Mouse (Mus musculus) neural tube, embryonic 12.5 days (tissue): ENCODE measurements at regions not wholly inside any gene's neighbourhood (a gene's known extent, or its start where the extent isn't known, plus 50 kb on each side); places are given as distances from the start of the nearest gene placed in this dataset.

Source experiments
- ATAC-seq: fragments of 200-750 bp; cut with Nextera tagmentation; 2 replicates; pipeline ENCODE4 v1.8.0; 2017; ENCODE audit warnings: low read depth, mild to moderate bottlenecking, moderate TSS enrichment, moderate library complexity; ENCODE audit not compliant: low FRiP score
- H3K27ac ChIP-seq: fragments of 300-500 bp; sonication (generic); 2 replicates; pipeline ENCODE4 v1.5.1; 2016
- H3K27me3 ChIP-seq: fragments of 300-500 bp; sonication (generic); replicated peaks from 2 replicates; pipeline ENCODE4 v1.6.1; 2016; ENCODE audit warnings: mild to moderate bottlenecking
- H3K36me3 ChIP-seq: fragments of 300-500 bp; sonication (generic); 2 replicates; pipeline ENCODE4 v1.6.1; 2016; ENCODE audit warnings: mild to moderate bottlenecking
- H3K4me1 ChIP-seq: fragments of 300-500 bp; sonication (generic); 2 replicates; pipeline ENCODE4 v1.6.1; 2016
- H3K4me2 ChIP-seq: fragments of 300-500 bp; sonication (generic); replicated peaks from 2 replicates; pipeline ENCODE4 v1.6.1; 2016; ENCODE audit warnings: mild to moderate bottlenecking
- H3K4me3 ChIP-seq: fragments of 300-500 bp; sonication (generic); 2 replicates; pipeline ENCODE4 v1.5.1; 2016
- H3K9ac ChIP-seq: fragments of 300-500 bp; sonication (generic); 2 replicates; pipeline ENCODE4 v1.6.1; 2016; ENCODE audit warnings: mild to moderate bottlenecking
- H3K9me3 ChIP-seq: fragments of 300-500 bp; sonication (generic); 2 replicates; pipeline ENCODE4 v1.6.1; 2016; ENCODE audit warnings: mild to moderate bottlenecking
- WGBS: fragments of 180-500 bp; shearing (Covaris S2); methylation state at CpG from one replicate; pipeline ENCODE4 v1.1.7; 2016; 5-methylcytosine and 5-hydroxymethylcytosine counted together

GRCm38 (mm10) chr5:54212038-54212589 is 213.8 kb downstream of the Stim2 start:
- Histone ChIP-seq H3K4me1 (no peaks in the 10 kb centered on the region), H3K27me3 (no peaks in the 10 kb centered on the region), H3K9ac (no peak overlapping the region), H3K36me3 (no peaks in the 10 kb centered on the region), H3K27ac (no peak overlapping the region), H3K4me2 (no peak overlapping the region), H3K9me3 (no peaks in the 10 kb centered on the region), H3K4me3 (no peak overlapping the region)
- WGBS: 59% methylated on average over 5 of the region's 5 CpGs
- ATAC-seq: peak; percentile 25; the same call in 1 of the 2 replicates

GRCm38 (mm10) chr5:54225031-54225430 is 226.7 kb downstream of the Stim2 start:
- Histone ChIP-seq H3K4me1 (no peaks in the 10 kb centered on the region), H3K36me3 (no peaks in the 10 kb centered on the region), H3K9me3 (no peaks in the 10 kb centered on the region), H3K4me3 (no peak overlapping the region), H3K27me3 (no peaks in the 10 kb centered on the region), H3K4me2 (no peak overlapping the region), H3K9ac (no peak overlapping the region), H3K27ac (no peak overlapping the region)
- ATAC-seq: no peak

- Histone ChIP-seq H3K9ac (no peak overlapping the region), H3K4me1 (no peaks in the 10 kb centered on the region), H3K4me3 (no peak overlapping the region), H3K9me3 (no peaks in the 10 kb centered on the region), H3K27me3 (no peaks in the 10 kb centered on the region), H3K4me2 (no peak overlapping the region), H3K36me3 (no peaks in the 10 kb centered on the region), H3K27ac (no peak overlapping the region)
- no peak for ATAC-seq
- WGBS: 81% methylated on average over 1 of the region's 1 CpGs
These were observed 236.3 kb downstream of the Stim2 start for GRCm38 (mm10) chr5:54234580-54234979.

- WGBS: 60% methylated on average over 6 of the region's 6 CpGs
- Histone ChIP-seq H3K4me1 (no peaks in the 10 kb centered on the region), H3K27me3 (no peaks in the 10 kb centered on the region), H3K4me2 (no peak overlapping the region), H3K9me3 (no peaks in the 10 kb centered on the region), H3K27ac (no peak overlapping the region), H3K4me3 (no peak overlapping the region), H3K9ac (no peak overlapping the region), H3K36me3 (no peaks in the 10 kb centered on the region)
- no peak for ATAC-seq
These were observed 236.9 kb downstream of the Stim2 start for GRCm38 (mm10) chr5:54235226-54235625.

GRCm38 (mm10) chr5:54237226-54237625 is 238.9 kb downstream of the Stim2 start:
- Histone ChIP-seq H3K27me3 (no peaks in the 10 kb centered on the region), H3K36me3 (no peaks in the 10 kb centered on the region), H3K4me3 (no peak overlapping the region), H3K9me3 (no peaks in the 10 kb centered on the region), H3K4me2 (no peak overlapping the region), H3K9ac (no peak overlapping the region), H3K4me1 (no peaks in the 10 kb centered on the region), H3K27ac (no peak overlapping the region)
- ATAC-seq: no peak
- 92% methylated on average over 2 of the region's 2 CpGs for WGBS

GRCm38 (mm10) chr5:54238646-54239167 is 240.4 kb downstream of the Stim2 start:
- 79% methylated on average over 3 of the region's 3 CpGs for WGBS

GRCm38 (mm10) chr5:54239586-54239985 is 241.3 kb downstream of the Stim2 start:
- 90% methylated on average over 3 of the region's 3 CpGs for WGBS
- Histone ChIP-seq H3K4me1 (no peaks in the 10 kb centered on the region), H3K9me3 (no peaks in the 10 kb centered on the region), H3K27me3 (no peaks in the 10 kb centered on the region), H3K4me3 (no peak overlapping the region), H3K36me3 (no peaks in the 10 kb centered on the region), H3K4me2 (no peak overlapping the region), H3K27ac (no peak overlapping the region), H3K9ac (no peak overlapping the region)
- ATAC-seq: no peak

More at GRCm38 (mm10) chr5:54238646-54239167, 240.4 kb downstream of the Stim2 start:
- Histone ChIP-seq H3K36me3 (no peaks in the 10 kb centered on the region), H3K9ac (no peak overlapping the region), H3K27ac (no peak overlapping the region), H3K4me2 (no peak overlapping the region), H3K9me3 (no peaks in the 10 kb centered on the region), H3K27me3 (no peaks in the 10 kb centered on the region), H3K4me1 (no peaks in the 10 kb centered on the region), H3K4me3 (no peak overlapping the region)
- no peak for ATAC-seq

- H3K9me3 ChIP-seq: no peaks in the 10 kb centered on the region
- no peaks in the 10 kb centered on the region for H3K36me3 ChIP-seq
- 48% methylated on average over 20 of the region's 20 CpGs for WGBS
- no peaks in the 10 kb centered on the region for H3K4me1 ChIP-seq
- no peak overlapping the region for H3K4me3 ChIP-seq
- no peak overlapping the region for H3K27ac ChIP-seq
- H3K27me3 ChIP-seq: no peaks in the 10 kb centered on the region
- 0 out of 2 replicates have a peak overlapping the region, but pooled peaks have one; percentile 5 for H3K4me2 ChIP-seq
- no peak overlapping the region for H3K9ac ChIP-seq
- no peak for ATAC-seq
These were observed 243.0 kb downstream of the Stim2 start for GRCm38 (mm10) chr5:54241169-54241917.

- Histone ChIP-seq H3K4me3 (no peak overlapping the region), H3K9me3 (no peaks in the 10 kb centered on the region), H3K4me2 (no peak overlapping the region), H3K9ac (no peak overlapping the region), H3K27ac (no peak overlapping the region), H3K4me1 (no peaks in the 10 kb centered on the region), H3K27me3 (no peaks in the 10 kb centered on the region), H3K36me3 (no peaks in the 10 kb centered on the region)
- ATAC-seq: no peak
- 91% methylated on average over 4 of the region's 4 CpGs for WGBS
These were observed 243.8 kb downstream of the Stim2 start for GRCm38 (mm10) chr5:54242126-54242525.

- no peaks in the 10 kb centered on the region for H3K27me3 ChIP-seq
- no peaks in the 10 kb centered on the region for H3K36me3 ChIP-seq
- H3K9me3 ChIP-seq: no peaks in the 10 kb centered on the region
- H3K4me2 ChIP-seq: no peak overlapping the region
- H3K4me1 ChIP-seq: no peaks in the 10 kb centered on the region
- no peak overlapping the region for H3K4me3 ChIP-seq
- no peak overlapping the region for H3K27ac ChIP-seq
- ATAC-seq: no peak
- 85% methylated on average over 2 of the region's 2 CpGs for WGBS
- no peak overlapping the region for H3K9ac ChIP-seq
These were observed 253.7 kb downstream of the Stim2 start for GRCm38 (mm10) chr5:54252038-54252437.

- no peak overlapping the region for H3K4me3 ChIP-seq
- H3K36me3 ChIP-seq: no peaks in the 10 kb centered on the region
- no peaks in the 10 kb centered on the region for H3K27me3 ChIP-seq
- no peak overlapping the region for H3K4me2 ChIP-seq
- no peak overlapping the region for H3K9ac ChIP-seq
- H3K9me3 ChIP-seq: no peaks in the 10 kb centered on the region
- WGBS: 61% methylated on average over 7 of the region's 7 CpGs
- no peak for ATAC-seq
- no peaks in the 10 kb centered on the region for H3K4me1 ChIP-seq
- H3K27ac ChIP-seq: no peak overlapping the region
These were observed 255.7 kb downstream of the Stim2 start for GRCm38 (mm10) chr5:54254005-54254404.

- Histone ChIP-seq H3K36me3 (no peaks in the 10 kb centered on the region), H3K4me2 (no peak overlapping the region), H3K9me3 (no peaks in the 10 kb centered on the region), H3K4me3 (no peak overlapping the region), H3K9ac (no peak overlapping the region), H3K27ac (no peak overlapping the region), H3K4me1 (no peaks in the 10 kb centered on the region), H3K27me3 (no peaks in the 10 kb centered on the region)
- WGBS: 28% methylated on average over 1 of the region's 1 CpGs
- peak; percentile 52 for ATAC-seq
These were observed 259.9 kb downstream of the Stim2 start for GRCm38 (mm10) chr5:54258087-54258733.
